Mouse (Mus musculus) C2C12 (cell line): ENCODE measurements around the gene Cdkn1b.

Source experiments
- CEBPB ChIP-seq: IDR thresholded peaks from one replicate; pipeline ENCODE4 v1.6.1; 2011; ENCODE audit warnings: low read depth, mild to moderate bottlenecking, control low read depth, moderate library complexity
- CTCF ChIP-seq: IDR thresholded peaks from one replicate; pipeline ENCODE4 v1.5.1; 2011; ENCODE audit not compliant: control insufficient read depth, insufficient read depth, insufficient read length
- FOSL1 ChIP-seq: IDR thresholded peaks from one replicate; pipeline ENCODE4 v1.8.0; 2011; ENCODE audit warnings: mild to moderate bottlenecking, low read length; ENCODE audit not compliant: poor library complexity, insufficient read depth, severe bottlenecking
- MAX ChIP-seq: IDR thresholded peaks from one replicate; pipeline ENCODE4 v1.6.1; 2011; ENCODE audit warnings: mild to moderate bottlenecking, control low read depth
- MYOD1 ChIP-seq: IDR thresholded peaks from one replicate; pipeline ENCODE4 v1.6.1; 2011; ENCODE audit warnings: low read depth; ENCODE audit not compliant: control insufficient read depth, insufficient read length
- MYOG ChIP-seq: IDR thresholded peaks from one replicate; pipeline ENCODE4 v1.6.1; 2011; ENCODE audit not compliant: control insufficient read depth, insufficient read length; ENCODE audit errors: extremely low read depth
- USF1 ChIP-seq: IDR thresholded peaks from one replicate; pipeline ENCODE4 v1.6.1; 2011; ENCODE audit warnings: low read depth, mild to moderate bottlenecking, control low read depth, moderate library complexity

- TF ChIP-seq MAX (no peak), CTCF (no peak), USF1 (no peak), MYOG (no peak), FOSL1 (no peak), CEBPB (no peak), MYOD1 (no peak)
These were observed 2.5 kb downstream of the Cdkn1b start for GRCm38 (mm10) chr6:134922511-134923195.
